Mouse (Mus musculus) liver, postnatal 0 days (tissue): ENCODE data around the gene Gm10160.

ENCODE experiments used
- CTCF ChIP-seq: sonication (generic); IDR thresholded peaks from 2 replicates; pipeline ENCODE4 v1.5.1; 2016; ENCODE audit warnings: antibody characterized with exemption, low read depth
- EP300 ChIP-seq: IDR thresholded peaks from 2 replicates; pipeline ENCODE4 v1.6.1; 2016; ENCODE audit warnings: antibody characterized with exemption, low read depth, mild to moderate bottlenecking

GRCm38 (mm10) chr7:81835430-81835829 lies 20.2 kb downstream of the Gm10160 start:
- TF ChIP-seq CTCF (no peak), EP300 (no peak)
